Mouse (Mus musculus) thymus, postnatal 36 days (tissue): ENCODE measurements around the gene Tril.
A peak's percentile ranks its signal among the peaks of the same experiment; 100 is the strongest.

ENCODE experiments used
- DNase-seq, 2 experiments: peaks; one replicate each; pipeline ENCODE4 v3.0.0; 2022; ENCODE audit warnings: mixed read lengths in 2 of 2

Tril gene

DNA sequence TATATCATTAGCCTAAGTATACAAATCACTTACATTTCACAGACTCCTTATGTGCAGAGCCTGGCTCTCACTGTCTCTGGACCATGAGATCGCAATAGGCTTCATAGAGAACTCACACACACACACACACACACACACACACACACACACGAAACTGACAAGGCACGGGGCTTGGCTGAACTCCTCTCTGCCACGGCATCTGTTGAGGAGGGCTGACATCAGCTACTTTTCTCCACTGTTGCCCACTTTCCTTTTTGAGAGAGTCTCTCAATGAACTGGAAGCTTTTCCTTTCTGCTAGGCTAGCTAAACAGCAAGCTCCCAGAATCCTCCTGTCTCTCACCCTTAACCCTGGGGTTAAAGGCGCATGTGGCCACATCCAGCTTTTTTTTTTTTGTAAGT, 14.6 kb downstream of the Tril start:
- DNase-seq, result no peak

DNA sequence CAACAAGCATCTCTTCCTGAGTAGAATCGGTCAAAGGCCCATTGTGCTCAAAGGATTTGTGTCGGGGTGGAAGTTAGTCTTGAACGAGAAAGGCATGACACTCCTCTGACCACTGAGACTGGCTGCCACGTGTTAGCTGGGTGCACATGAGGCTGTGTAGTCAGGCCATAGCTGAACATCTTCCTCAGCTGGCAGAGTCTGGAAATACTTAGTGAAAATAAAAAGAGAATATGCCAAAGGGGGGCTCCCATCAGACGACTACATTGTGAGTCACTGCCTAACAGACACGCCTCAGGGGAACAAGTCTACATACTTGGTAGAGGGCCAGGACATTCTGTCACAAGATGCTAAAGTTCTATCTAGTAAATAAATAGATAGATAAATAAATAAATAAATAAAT, 16.5 kb downstream of the Tril start:
- no peak for DNase-seq

DNA sequence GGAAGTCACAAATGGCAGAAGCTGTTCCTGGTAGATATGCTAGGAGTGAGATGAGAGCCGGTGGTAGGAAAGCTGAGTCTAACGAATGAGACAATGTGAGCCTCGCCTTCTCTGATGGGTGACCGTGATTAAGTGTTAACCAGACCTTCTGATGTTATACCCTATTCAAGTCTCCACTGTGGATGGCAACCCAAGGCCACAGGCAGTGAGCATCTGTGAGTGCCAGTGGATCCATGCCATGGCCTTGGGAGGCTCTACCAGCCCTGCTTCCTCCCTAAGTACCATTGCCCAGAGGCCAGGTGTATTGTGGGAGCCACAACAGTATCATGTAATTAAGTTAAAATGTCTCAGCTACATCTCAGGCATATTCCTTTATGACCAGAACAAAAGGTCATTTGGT, 17.1 kb downstream of the Tril start:
- no peak for DNase-seq

DNA sequence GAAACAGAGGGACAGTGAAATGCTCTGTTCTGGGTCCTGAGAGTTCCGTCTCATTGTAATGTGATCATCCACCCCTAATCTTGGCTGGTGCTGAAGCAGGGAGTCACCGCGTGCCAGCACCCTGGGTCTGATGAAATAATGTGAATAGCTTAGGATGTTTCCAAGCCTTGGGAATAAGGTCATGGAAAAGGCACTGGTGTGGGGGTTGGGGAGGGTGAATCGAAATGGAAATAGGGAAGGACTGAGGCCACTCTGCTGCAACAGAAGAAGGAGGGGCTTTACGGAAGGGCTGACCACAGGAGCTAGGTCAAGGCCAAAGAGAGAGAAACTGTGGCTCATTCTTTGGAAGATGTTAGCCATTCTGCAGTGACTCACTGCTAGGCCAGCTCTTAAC, 18.7 kb downstream of the Tril start:
- no peak for DNase-seq

DNA sequence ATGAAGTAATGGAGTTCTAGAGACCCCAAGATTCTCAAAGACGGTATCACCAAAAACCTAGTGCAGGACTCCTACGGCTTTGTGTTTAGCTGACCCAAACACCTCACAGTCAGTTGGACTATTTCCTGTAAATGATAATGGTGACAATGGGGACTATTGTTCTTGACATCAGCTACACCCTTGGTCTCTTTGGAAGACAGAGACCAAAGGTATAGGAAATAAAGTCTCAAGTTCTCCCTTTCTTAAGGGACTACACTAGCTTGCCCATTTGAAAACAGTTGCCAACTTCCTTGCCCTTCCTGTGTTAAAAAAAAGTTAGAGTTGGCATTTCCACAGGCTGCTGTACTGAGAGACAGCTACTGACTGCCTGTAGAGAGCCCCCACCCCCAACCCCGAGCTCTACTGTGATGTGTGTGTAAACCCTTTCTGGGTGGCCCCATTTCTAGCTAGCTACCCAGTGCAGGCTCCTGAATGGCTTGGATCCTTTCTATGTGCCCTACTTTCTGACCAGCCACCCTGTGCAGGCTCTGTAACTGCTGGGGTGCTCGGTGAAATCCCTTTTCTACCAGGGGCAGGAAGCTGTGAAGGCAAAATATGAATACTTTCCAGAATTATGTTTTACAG, 19.2 kb downstream of the Tril start:
- no peak for DNase-seq

DNA sequence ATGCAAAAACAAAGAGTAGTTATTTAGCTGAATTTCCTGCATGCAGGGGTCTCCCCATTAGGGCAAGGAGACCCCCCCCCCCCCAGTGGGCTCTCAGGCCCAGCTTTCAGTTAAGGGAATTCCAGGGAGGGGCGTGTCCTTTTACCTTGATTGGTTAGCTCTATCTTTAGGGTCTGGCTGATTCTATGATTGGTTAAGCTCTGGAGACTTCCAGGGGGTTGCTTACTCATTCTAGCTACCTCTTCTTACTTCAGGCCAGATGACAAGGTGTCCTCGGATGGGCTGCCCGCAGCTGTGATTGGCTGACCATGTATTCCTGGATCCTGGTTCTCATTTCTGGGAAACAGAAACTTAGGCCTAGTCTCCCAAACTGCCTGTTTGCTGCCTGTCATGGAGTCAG, 21.8 kb downstream of the Tril start:
- DNase-seq, result no peak

DNA sequence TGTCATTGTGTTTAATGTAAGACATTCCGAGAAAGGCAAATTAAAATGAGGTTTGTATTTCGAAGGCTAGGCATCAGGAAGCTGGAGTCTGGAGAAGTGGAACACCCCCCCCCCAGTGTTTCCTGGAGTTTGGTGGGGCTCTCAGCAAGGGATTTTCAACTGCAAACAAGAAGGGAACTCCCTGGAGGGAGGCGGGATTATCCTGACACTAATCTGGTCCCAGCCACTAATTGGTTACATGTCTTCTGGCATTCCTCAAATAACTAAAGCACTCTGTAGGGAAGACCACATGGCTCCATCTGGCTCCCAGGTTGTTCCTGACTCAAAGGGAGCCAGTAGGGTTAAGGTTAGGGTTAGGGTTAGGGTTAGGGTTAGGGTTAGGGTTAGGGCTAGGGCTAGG, 23.8 kb downstream of the Tril start:
- no peak for DNase-seq

DNA sequence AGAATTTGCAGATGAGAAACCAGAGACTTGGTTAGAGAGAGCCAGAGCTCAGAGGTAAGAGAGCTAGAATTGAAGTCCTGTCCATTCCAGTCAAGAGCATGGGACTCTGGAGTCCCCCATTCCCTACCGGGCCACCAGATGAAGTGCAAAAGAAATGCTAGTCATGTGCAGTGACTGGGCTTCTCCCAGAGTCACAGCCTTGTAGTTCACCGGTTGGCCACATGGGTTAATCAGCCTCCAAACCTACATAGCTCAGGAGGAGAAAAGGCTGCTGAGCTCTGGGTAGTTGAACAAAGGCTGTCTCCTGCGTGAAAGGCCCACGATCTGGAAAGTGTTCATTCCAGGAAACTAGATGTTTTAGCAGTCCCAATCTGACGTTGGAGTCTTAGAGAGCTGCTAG, 24.8 kb downstream of the Tril start:
- peak in 1 of 2 experiments; percentile 5 for DNase-seq

DNA sequence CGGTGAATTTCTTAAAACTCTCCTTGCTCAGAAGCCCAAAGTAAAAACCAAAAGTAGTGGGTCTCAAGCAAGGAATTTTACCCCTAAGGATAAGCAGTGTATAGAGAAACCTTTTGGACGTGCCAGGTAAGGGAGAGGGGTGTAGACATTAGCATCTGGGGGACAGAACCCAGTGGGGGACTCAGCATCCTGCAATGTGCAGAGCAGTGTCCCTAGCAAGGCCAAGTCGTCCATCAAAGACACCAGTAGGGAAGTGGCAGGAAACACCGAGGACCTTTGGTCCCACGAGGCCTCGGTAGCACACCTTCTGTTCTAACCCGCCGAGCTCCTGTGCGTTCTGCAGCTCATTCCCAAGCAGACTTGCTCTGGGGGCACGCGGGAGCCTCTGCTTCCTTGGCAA, 25.6 kb downstream of the Tril start:
- DNase-seq, result no peak

DNA sequence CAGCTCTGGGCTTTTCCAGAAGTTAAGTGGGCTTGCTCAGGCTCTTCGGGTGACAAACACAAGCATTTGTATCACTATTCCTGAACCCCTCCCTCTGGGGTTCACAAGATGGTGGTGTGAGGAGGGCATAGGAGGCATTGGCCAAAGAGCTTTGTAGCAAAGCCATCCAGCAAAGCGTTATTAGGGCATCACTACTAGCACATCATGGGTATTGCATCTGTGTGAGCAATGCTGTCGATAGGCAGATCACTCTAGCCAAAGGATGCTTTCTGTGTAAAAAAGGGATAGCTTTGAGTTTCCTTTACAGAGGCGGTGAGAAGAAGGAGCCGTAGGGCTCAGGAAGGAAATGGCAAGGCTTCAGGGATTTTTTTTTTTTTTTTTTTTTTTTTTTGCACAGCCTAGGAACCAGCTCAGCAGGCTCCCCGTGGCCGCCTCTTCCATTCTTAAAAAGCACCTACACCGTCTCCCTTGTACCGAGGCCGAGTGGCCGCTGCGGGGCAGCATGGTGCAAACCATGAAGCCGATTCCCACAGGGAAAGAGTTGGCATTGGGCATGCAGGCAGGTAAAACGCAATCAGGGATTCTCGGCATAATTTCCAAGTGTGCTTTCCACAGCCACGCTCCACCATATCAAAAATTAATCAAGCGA, 26.2 kb downstream of the Tril start:
- DNase-seq, result peak; percentile 7 to 15

DNA sequence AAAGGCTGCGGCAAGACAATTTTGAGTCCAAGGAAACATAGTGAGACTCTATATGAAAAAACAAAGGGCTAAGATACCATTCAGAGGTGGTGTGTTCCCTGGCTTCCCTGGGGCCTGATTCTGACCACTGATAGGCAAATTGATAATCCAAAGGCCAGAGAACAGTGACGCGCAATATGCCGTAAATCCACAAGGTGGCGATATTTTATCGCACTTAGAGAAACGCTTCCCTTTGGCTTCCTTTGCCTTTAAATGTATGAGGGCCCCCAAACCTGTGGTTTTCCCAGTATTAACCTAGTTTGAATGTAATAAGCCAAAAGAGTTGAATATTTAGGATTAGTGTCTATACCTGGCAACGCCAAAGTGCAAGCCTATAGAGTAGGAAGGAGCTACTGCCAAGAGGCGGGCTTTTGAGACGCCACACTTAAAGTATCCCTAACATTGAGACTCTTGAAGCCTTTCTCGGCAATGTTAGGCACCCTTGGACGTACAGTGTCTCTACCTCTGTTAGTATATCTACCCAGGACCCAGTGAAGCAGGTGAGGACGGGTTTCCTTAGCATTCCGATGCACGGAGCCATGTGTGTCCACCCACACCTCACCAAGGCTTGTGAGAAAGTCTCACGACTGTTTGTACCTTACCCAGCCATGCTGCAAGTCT, 37.6 kb downstream of the Tril start:
- peak; percentile 11 to 16 for DNase-seq

DNA sequence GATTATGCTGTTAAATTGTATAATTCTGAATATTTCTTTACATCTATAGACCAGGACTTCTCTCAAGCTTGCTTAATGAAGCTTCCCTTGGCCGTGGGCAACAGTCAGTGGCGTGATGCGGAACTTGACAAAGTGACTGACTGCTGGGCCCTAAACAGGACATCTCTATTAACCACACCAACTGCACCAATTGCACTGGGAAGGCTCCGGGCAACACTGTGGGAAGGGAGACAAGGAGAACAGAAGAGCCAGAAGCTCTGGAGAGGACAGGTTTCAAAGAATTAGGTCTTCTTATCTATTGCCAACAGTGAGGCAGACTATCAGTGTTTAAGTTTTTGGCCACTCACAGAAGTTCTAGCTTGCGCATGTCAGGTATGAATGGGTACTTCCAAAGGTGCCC, 38.4 kb downstream of the Tril start:
- DNase-seq, result no peak

DNA sequence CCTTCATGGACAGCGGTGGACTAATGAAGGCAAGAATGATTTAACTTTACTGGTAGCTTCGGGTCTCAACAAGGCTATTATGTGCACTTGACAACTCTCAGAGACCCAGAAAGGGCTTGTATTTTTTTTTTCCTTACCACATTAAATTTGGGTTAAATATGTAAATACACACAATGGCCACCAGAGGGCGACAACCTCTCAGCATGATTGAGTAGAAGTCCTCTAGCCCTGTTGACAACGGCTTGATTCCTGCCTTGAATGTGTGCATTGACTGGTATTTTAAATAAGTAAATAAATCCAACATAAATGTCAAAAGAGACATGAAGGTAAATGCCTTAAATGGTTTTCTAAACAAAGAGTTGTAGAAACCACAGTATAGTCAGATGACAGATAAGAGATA, 39.5 kb downstream of the Tril start:
- DNase-seq, result peak; percentile 14 to 22

DNA sequence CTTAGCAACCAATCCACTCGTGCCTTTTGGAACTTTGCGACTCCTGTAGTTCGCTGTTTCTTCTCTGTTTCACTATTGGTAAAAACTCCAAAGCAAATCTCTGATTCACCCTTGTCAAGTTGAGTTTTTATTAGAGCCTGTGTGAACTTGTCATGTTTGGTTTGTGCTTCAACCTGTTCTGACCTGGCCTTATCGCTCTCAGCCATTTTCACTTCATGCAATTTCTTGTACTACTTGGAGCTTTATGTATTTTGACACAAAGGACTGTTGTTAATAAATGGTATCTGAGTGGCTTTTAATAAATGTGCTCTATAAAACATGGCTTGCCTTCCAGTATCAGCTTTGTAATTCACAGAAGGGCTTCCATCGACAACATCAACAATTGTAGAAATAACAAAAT, 40.6 kb downstream of the Tril start:
- DNase-seq, result no peak

DNA sequence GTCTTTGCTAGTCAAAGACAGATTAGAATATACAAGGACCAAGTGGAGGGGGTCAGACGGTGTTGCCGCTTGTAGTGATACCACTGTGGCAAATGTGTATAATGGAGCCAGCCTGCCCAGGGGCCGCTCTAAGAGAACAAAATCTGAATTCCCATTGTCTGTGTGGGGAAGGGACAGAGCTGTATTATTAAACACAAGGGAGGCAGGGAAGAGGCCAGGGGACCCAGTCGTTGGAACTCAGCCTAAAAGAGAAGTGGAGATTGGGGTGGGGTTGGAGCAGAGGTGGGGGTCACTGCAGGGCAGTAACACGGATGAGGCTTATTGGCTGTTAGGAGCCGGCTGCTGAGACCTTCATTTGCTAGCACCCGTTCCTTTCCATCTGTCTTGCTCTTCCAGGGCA, 41.1 kb downstream of the Tril start:
- no peak for DNase-seq

DNA sequence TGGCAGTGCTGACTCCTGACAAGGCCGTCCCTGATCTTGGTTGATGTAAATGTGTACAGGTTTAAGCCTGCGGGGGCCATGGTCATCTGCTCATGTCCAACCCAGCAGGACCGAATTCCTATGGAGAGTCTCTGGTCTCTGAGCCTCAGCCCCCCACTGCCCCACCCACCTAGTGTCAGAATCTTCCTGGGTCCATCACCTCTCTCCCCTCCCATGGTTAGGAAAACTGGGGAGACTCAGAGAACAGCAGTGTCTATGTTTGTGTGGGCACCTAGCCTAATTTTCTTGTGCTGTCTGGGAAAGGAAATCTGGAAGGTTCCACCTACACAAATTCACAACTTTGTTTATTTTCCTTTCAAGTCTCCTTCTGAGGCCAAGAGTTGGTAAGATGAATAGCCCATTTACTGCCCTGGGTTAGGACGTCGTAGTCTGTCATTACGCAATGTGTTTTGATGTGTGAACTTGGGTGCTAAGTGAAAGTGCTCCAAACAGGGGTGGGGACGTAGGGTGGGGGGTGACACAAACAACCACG, 42.1 kb downstream of the Tril start:
- DNase-seq, result no peak

DNA sequence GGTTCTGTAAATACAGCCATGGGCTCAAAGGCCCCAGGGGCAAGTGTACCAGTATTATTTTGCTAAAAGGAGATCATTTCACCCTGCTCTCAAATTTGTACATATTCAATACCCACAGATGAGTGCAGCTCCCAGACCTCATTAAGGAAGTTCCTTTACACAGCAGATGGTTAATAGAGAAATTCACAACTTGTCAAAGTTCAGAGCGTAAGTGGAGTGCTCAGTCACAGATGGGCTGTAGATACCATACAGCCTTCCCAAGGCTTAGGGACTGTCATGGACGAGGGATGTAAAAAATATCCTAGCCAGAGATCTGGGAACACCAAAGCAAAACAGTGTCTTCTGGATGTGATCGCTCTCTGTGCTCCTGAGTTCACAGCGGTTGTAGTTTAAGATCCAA, 52.4 kb downstream of the Tril start:
- DNase-seq, result no peak

DNA sequence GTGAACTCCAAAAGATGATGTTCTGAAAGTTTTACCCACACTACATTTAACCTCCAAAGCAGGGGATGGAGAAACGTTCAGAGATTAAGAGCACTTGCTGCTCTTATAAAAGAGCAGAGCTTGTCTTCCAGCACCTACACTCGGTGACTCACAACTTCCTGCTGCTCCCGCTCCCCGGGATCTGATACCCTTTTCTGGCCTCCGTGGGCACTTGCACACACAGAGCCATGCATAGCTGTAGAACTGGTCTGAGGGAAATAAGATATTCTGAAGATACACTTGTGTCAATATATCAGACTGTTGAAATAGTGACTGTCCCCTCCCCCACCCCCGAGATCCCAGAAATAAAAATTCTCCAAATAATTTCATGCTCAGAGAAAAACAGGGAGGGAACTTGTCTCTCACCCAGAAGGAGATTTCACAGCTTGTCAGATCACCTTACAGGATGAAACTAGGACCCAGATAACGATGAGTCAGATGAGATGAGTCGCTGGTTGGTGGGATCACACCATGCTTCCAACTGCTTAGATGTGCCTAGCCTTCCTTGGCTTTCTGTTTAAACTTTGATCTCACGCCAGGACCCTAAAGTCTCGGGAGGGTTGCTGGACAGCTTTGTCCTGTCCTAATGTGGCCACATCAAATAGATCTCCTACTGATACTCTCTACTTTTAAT, 54.3 kb downstream of the Tril start:
- no peak for DNase-seq

DNA sequence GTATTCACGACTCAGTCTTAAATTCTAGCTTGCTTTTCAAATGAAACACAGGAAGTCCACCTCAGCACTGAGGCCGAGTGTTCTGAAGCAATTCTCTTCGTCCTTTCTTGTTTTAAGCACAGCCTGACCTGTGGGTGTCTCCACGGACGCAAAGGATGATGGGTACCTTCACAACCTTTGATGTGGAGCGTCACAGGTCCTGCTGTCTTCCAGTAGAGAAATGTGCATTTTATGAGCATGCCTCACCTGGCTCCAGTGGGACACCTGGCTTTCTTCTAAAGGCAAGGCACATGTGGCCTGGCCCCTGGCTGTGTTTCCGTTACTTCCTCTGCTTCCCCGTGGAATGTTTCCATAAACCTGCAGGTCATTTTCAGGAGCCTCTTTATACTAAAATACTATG, 54.9 kb downstream of the Tril start:
- DNase-seq, result no peak
